Mouse (Mus musculus) spleen, adult 2 months (tissue): Measurements from ENCODE around the gene Mpped2.

ENCODE experiments used
- CTCF ChIP-seq: fragments of 200-500 bp; IDR thresholded peaks from 2 replicates; pipeline ENCODE4 v1.5.1; 2011; ENCODE audit warnings: mild to moderate bottlenecking, inconsistent platforms; ENCODE audit not compliant: insufficient read depth, insufficient read length, insufficient replicate concordance; ENCODE audit errors: extremely low read depth
- POLR2A ChIP-seq: fragments of 200-500 bp; IDR thresholded peaks from 2 replicates; pipeline ENCODE4 v1.6.1; 2011; ENCODE audit warnings: low read depth, low read length, inconsistent platforms

- TF ChIP-seq POLR2A (no peak), CTCF (no peak)
These were observed 162.1 kb downstream of the Mpped2 start for GRCm38 (mm10) chr2:106855184-106855583.
